Mouse (Mus musculus): ENCODE results near the gene Jph4. TPM values are rescaled to one million over a fixed set of nuclear protein-coding genes. Genes with fewer than 3 reads are reported as not detected.
A peak's percentile ranks its signal among the peaks of the same experiment; 100 is the strongest.

Jph4 gene
- polyA plus RNA-seq, 1 experiment from 2014 or later = 13.8 TPM

DNA sequence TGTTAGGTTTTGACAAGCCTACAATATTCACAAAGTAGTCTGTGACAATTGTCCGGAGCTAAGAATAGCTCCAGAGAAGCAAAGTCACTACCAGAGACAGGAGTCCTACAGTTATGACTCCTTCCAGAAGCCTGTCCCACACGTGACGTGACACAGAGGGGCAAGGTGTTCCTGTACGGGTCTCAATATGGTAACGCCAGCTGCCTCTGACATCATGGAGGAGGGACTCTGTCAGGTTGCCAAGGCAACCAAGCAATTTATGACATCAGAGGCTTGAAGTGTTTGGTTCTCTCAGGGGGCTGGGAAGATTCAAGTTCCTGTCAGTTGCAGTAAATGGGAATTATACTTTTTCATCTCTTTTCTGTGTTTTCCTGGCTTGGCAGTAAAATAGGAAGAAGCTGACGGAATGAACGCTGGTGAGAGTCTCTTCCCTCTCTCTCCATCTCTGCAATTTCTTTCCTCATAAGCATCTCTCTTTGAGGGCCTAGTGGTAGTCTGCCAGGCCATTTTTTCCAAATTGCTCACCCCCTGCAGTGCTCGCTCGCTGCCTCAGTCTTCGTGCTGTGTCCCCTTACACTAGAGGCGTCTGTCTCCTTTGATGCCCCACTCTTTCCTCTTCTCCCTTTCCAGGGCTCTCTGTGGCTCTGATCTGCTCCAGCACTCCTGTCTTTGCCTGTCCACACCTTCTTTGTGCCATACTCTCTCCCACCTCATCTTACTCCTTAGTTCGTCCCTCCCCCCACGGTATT lies 27.4 kb downstream of the Jph4 start:
- Histone ChIP-seq H3K9me3 (no peaks in the 10 kb centered on the region), H3K27ac (0 out of 2 replicates have a peak overlapping the region, but pooled peaks have one; percentile 3), H3K9ac (peak overlapping the region; percentile 92), H3K4me1 (peaks cover 65% of the 10 kb centered on the region), H3K4me3 (peak overlapping the region; percentile 60; the same call in 1 of the 2 replicates), H3K27me3 (replicated peaks) (no peaks in the 10 kb centered on the region), H3K36me3 (no peaks in the 10 kb centered on the region), H3K4me2 (replicated peaks) (peak overlapping the region; percentile 80)
- ATAC-seq (ENCODE audit: low FRiP score, low read depth) = no peak
- 35% methylated on average over 13 of the region's 13 CpGs for WGBS

DNA sequence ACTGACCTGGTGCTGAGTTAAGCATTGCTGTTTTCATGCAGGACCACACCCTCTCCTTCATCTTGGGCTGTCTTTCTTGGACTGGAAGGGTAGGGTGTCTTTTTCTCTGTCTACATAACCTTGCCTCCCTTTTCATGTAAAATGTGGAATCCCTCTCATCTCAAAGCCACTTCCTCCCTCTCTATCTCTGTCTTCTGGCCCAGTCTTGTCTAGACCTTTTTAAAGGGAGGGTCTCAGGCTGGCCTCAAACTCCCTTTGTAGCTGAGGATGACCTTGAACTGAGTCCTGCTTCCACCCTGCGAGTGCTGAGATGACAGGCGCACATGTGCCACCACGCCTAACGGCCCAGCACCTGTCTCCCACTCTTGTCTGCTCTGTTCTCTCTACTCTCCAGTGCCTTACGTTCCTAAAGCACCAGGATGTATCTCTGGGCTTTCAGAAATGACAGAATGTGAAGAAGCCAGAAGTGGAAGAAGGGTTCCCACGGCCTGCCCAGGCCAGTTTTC lies 30.7 kb downstream of the Jph4 start:
- H3K9me3 ChIP-seq = no peaks in the 10 kb centered on the region
- peaks cover 72% of the 10 kb centered on the region for H3K4me1 ChIP-seq
- H3K9ac ChIP-seq = no peak overlapping the region
- H3K27me3 ChIP-seq (replicated peaks) = no peaks in the 10 kb centered on the region
- H3K4me3 ChIP-seq = no peak overlapping the region
- ATAC-seq (ENCODE audit: low FRiP score, low read depth) = no peak; the same call in 1 of the 2 replicates
- WGBS = 83% methylated on average over 6 of the region's 6 CpGs
- H3K36me3 ChIP-seq = no peaks in the 10 kb centered on the region
- peak overlapping the region; percentile 32 for H3K4me2 ChIP-seq (replicated peaks)
- peak overlapping the region; percentile 43; the same call in 1 of the 2 replicates for H3K27ac ChIP-seq

DNA sequence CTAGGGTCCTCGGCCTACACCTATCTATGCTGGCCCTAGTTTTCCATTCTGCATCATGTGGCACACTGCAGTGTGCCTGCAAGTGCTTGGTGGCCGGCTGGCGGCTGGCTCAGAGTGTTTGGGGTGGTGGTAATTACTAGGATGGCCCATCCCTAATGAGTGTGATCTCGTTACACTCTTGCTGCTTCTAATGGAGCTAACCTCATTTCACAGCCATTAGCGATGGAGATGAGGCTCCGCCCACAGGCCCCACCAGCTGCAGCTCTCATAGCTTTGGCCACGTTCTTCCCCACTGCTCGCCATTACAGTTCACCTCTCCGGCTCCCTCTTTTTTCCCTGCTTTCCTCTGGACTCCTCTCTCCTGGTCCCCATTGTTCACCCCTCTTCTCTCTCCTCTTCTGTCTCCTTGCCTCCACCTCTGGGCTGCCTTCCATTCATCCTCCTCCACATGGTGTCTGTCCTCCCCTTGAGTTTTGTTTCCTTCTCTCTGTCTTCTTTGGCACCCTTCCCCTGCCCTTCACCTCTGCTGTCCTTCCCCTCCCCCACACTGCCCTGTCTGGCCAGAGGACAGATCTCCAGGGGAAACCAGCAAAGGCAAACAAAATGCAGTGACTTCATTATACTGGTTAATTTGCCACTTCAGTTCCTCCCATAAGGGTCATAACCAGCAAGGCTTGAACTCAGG lies 31.3 kb downstream of the Jph4 start:
- peak; percentile 55 for ATAC-seq (ENCODE audit: low FRiP score, low read depth)
- Histone ChIP-seq H3K4me2 (replicated peaks) (peak overlapping the region; percentile 32), H3K9me3 (no peaks in the 10 kb centered on the region), H3K9ac (peak overlapping the region; percentile 21; the same call in 1 of the 2 replicates), H3K4me3 (no peak overlapping the region), H3K27me3 (replicated peaks) (no peaks in the 10 kb centered on the region), H3K36me3 (no peaks in the 10 kb centered on the region), H3K27ac (peak overlapping the region; percentile 43; the same call in 1 of the 2 replicates), H3K4me1 (peaks cover 68% of the 10 kb centered on the region)
- 17% methylated on average over 9 of the region's 9 CpGs for WGBS

DNA sequence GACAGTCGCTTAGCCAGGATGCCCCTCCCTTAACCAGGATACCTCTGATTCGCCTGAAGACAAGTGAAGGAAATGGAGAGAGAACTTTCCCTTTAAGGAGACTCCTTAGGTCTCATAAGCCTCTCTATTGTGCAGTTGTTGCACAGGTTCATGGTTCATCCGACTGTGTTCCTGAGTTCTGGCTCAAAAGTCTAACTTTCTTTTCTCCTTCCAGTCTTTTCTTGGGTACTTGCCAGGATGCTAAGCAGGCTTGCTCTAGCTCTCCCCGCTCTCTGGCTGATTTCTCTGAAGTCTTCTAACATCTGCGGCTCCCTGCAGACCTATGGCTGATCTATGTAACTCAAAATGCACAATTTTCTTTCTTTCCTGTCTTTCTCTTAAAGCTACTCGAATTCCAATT lies 33.3 kb downstream of the Jph4 start:
- H3K9ac ChIP-seq = no peak overlapping the region
- H3K9me3 ChIP-seq = no peaks in the 10 kb centered on the region
- H3K4me2 ChIP-seq (replicated peaks) = no peak overlapping the region
- no peak overlapping the region for H3K4me3 ChIP-seq
- no peaks in the 10 kb centered on the region for H3K36me3 ChIP-seq
- H3K27ac ChIP-seq = no peak overlapping the region
- H3K27me3 ChIP-seq (replicated peaks) = no peaks in the 10 kb centered on the region
- peaks cover 65% of the 10 kb centered on the region for H3K4me1 ChIP-seq
- 84% methylated on average over 6 of the region's 6 CpGs for WGBS
- no peak for ATAC-seq (ENCODE audit: low FRiP score, low read depth)

DNA sequence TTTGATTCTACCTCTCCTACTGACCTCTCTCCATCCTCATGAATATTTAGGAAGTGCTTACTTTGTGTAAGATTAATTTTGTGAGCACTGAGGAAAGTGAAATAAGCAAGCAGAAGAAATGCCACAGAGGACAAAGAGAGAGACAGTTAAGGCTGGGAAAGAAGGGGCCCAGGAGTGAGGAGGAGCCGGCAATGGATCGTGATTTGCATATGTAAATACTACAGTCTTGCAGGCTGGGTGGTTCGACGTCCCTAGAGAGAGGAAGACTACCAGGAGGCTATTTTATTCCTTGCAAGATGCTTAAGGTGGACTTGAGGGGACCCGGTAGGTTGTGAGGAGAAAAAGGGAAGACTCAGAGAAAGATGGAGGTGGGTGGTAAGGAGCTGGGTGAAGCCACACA lies 35.6 kb downstream of the Jph4 start:
- no peak overlapping the region for H3K9ac ChIP-seq
- H3K36me3 ChIP-seq = no peaks in the 10 kb centered on the region
- H3K4me3 ChIP-seq = no peak overlapping the region
- H3K4me1 ChIP-seq = peaks cover 58% of the 10 kb centered on the region
- no peak for ATAC-seq (ENCODE audit: low FRiP score, low read depth)
- H3K27me3 ChIP-seq (replicated peaks) = no peaks in the 10 kb centered on the region
- H3K4me2 ChIP-seq (replicated peaks) = no peak overlapping the region
- H3K9me3 ChIP-seq = no peaks in the 10 kb centered on the region
- no peak overlapping the region for H3K27ac ChIP-seq
- 18% methylated on average over 5 of the region's 5 CpGs for WGBS

DNA sequence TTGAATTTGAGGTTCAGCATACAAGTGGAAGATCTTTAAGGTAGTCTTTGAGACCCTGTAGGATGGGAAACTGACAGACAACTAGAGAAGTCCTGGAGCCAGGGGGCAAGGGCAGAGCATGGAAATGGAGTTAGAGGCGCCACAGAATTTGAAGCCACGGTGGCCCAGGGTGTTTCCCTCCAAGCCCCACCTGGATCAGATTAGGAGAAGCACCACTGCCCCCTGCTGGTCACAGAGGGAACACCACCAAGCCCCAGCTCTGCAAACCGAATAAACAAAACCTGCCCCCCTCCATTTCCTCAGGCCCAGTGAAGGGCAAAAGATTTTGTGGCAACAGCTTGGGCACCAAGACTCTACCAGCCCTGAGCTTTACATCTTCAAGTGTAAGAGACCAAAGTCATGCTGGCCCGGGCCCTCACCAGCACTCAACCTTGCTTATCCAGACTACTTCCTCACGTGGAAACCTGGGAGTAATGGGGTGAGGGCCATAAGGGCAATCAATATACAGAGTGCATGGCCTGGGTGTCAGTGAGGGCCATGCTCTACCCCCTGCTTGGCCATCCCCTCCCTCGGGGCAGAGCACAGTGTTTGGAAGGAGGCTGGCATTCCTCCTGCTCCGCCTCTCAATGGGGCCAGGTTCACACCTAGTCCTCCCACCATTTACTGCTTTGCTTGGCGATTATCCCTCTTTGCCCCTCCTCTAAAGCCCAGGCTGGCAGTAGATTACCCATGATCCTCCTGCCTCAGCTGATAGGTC lies 37.3 kb downstream of the Jph4 start:
- peak overlapping the region; percentile 71 for H3K27ac ChIP-seq
- WGBS = 15% methylated on average over 8 of the region's 8 CpGs
- H3K9ac ChIP-seq = peak overlapping the region; percentile 29; the same call in 1 of the 2 replicates
- H3K36me3 ChIP-seq = peaks cover 5% of the 10 kb centered on the region
- peaks cover 44% of the 10 kb centered on the region for H3K4me1 ChIP-seq
- no peaks in the 10 kb centered on the region for H3K27me3 ChIP-seq (replicated peaks)
- H3K9me3 ChIP-seq = no peaks in the 10 kb centered on the region
- peak overlapping the region; percentile 50 for H3K4me2 ChIP-seq (replicated peaks)
- no peak overlapping the region for H3K4me3 ChIP-seq
- ATAC-seq (ENCODE audit: low FRiP score, low read depth) = peak; percentile 46

DNA sequence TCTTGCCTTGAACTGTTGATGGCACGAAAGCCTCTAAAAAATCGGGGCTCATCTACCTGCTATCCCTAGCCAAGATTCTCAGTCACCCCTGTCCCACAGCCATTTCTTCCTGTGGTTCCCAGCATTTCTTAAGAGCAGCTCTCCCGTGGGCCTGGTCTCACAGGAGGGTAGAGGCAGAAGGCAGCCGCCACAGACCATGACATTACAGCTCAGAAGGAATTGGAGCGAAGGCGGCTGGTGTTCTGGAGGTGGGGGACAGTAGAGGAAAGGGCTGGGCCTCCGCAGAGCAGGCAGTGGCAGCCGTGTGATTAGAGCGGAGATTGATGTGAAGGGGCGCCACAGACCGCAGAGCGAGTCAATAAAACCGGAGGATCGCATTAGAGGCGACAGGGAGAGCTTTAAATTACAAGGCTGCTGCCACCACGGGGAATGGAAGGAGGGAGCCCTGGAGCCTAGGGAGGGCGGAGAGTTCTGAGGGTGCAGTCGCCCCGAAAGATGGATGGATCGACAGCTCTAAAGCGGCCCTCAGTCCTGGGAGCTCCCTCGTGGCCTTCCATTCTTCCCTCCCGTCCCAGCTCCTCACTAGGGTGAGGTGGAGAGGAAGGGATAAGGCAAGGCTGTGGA lies 38.3 kb downstream of the Jph4 start:
- 0 out of 2 replicates have a peak overlapping the region, but pooled peaks have one; percentile 10 for H3K4me3 ChIP-seq
- H3K36me3 ChIP-seq = peaks cover 15% of the 10 kb centered on the region
- peak overlapping the region; percentile 40 for H3K9ac ChIP-seq
- peak overlapping the region; percentile 50 for H3K4me2 ChIP-seq (replicated peaks)
- peak overlapping the region; percentile 71 for H3K27ac ChIP-seq
- under 1% methylated on average over 23 of the region's 23 CpGs for WGBS
- H3K27me3 ChIP-seq (replicated peaks) = peaks cover 2% of the 10 kb centered on the region; the same call in 1 of the 2 replicates
- peak; percentile 85 for ATAC-seq (ENCODE audit: low FRiP score, low read depth)
- no peaks in the 10 kb centered on the region for H3K9me3 ChIP-seq
- peaks cover 41% of the 10 kb centered on the region for H3K4me1 ChIP-seq

DNA sequence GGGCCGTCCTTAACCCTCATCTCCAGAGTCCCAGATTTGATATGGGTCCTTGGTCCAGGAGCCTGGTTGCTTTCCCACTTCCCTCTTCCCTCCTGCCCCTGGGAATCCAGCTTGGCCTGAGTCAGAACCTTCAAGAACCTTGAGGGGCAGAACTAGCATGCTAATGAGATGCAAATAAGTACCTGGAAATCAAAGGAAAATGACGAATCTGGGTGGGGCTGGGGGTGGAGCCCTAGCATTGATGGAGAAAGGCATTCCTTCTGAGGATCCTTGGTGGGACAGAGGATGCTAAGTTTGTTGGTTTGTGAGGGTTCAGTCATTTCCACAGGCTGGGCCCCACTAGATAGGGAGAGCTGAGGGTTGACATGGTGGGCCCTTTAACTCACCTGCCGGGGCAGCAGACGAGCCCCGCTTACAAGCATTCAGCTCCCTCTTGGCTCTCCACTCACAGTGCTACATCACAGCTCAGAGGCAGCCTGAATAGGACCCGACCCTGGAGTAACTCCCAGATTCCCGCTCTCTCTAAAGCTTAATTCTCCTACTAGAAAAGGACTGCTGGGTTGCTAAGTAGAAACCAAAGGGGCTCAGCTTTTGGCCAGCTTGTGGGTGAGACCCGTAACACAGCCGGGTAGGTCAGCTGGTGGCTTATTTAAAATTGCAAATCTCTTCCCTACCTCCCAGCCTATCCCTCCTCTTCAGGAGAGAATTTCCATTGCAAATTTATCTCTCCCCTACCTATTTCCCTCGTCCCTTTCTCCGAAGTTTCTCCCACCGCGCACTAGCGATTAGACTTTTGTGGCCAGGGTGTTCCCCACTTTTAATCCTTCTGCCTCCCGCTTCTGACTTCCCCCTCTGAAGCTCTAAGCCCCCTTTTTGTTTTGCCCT lies 39.0 kb downstream of the Jph4 start:
- H3K36me3 ChIP-seq = peaks cover 22% of the 10 kb centered on the region
- H3K4me2 ChIP-seq (replicated peaks) = peak overlapping the region; percentile 50
- 0 out of 2 replicates have a peak overlapping the region, but pooled peaks have one; percentile 10 for H3K4me3 ChIP-seq
- peaks cover 42% of the 10 kb centered on the region for H3K4me1 ChIP-seq
- H3K9me3 ChIP-seq = no peaks in the 10 kb centered on the region
- WGBS = 8% methylated on average over 15 of the region's 15 CpGs
- peaks cover 6% of the 10 kb centered on the region; the same call in 1 of the 2 replicates for H3K27me3 ChIP-seq (replicated peaks)
- peak overlapping the region; percentile 71 for H3K27ac ChIP-seq
- ATAC-seq (ENCODE audit: low FRiP score, low read depth) = 0 out of 2 replicates have a peak, but pooled peaks have one; percentile 14
- peak overlapping the region; percentile 40 for H3K9ac ChIP-seq

DNA sequence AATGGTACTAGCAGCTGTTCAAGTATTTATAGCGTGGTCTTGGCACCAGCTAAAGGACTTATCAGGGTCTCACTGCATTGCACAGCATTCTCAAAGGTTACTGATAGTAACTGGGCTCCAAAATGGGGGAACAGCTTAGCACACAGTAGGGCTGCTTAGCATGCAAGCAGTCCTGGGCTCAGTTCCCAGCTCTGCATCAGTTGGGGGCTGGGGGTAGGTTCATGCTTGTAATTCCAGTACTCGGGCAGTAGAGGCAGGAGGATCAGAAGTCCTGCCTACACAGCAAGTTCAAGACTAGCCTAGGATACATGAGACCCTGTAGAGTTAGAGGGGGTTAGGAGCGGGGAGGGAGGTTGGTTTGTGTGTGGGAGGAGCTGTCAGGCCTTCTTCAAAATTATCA lies 39.8 kb downstream of the Jph4 start:
- no peak overlapping the region for H3K27ac ChIP-seq
- peaks cover 50% of the 10 kb centered on the region for H3K4me1 ChIP-seq
- H3K27me3 ChIP-seq (replicated peaks) = peaks cover 6% of the 10 kb centered on the region; the same call in 1 of the 2 replicates
- H3K4me3 ChIP-seq = no peak overlapping the region
- H3K9me3 ChIP-seq = no peaks in the 10 kb centered on the region
- no peak overlapping the region for H3K4me2 ChIP-seq (replicated peaks)
- peaks cover 30% of the 10 kb centered on the region for H3K36me3 ChIP-seq
- no peak for ATAC-seq (ENCODE audit: low FRiP score, low read depth)
- WGBS = 67% methylated on average over 3 of the region's 3 CpGs
- H3K9ac ChIP-seq = no peak overlapping the region

DNA sequence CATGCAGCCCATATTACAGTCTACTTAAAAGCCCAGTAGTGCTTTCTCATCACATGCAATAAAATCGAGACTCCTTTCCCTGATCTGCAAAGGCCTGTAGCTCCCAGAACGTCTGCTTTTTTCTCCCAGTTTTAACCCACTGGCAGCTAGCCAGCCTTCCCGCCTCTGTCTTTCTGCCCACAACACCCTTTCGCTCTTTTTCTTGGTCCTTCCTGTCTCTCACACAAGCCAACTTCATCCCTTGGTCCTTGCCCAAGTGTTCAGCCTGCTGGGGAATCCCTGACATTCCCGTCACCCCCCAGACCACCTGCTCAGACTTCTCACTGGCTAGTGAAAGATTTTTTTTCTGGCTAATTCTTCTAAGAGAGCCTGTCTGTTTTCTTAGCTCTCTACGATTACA lies 40.5 kb downstream of the Jph4 start:
- Histone ChIP-seq H3K4me3 (no peak overlapping the region), H3K4me1 (peaks cover 49% of the 10 kb centered on the region), H3K27me3 (replicated peaks) (peaks cover 6% of the 10 kb centered on the region; the same call in 1 of the 2 replicates), H3K36me3 (peaks cover 35% of the 10 kb centered on the region), H3K4me2 (replicated peaks) (no peak overlapping the region), H3K9ac (no peak overlapping the region), H3K9me3 (no peaks in the 10 kb centered on the region), H3K27ac (no peak overlapping the region)
- 56% methylated on average over 6 of the region's 6 CpGs for WGBS
- ATAC-seq (ENCODE audit: low FRiP score, low read depth) = no peak

DNA sequence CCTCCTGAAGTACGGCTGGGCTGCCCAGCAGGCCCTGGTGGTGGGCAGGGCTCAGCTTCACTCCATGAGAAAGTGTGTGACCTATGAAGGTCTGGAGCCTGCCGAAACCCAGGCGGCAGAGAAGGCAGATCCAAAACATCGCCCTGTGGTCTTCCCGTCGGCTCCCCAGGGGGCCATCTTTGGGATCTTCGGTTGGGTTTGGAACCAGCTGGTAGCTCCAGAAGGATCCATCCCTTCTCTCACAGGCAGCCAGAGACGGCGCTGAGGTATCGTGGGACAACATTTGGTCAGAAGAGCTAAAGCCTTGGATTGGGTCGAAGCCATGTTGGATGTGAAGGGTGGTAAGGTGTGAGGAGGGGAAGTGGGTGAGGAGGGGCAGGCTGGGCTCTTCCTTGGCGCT lies 42.3 kb downstream of the Jph4 start:
- H3K9me3 ChIP-seq = no peaks in the 10 kb centered on the region
- H3K36me3 ChIP-seq = peaks cover 52% of the 10 kb centered on the region
- H3K27ac ChIP-seq = no peak overlapping the region
- ATAC-seq (ENCODE audit: low FRiP score, low read depth) = no peak
- H3K27me3 ChIP-seq (replicated peaks) = peaks cover 6% of the 10 kb centered on the region; the same call in 1 of the 2 replicates
- H3K4me2 ChIP-seq (replicated peaks) = no peak overlapping the region
- H3K4me3 ChIP-seq = no peak overlapping the region
- no peak overlapping the region for H3K9ac ChIP-seq
- WGBS = 90% methylated on average over 12 of the region's 12 CpGs
- peaks cover 40% of the 10 kb centered on the region for H3K4me1 ChIP-seq
